Mouse (Mus musculus): ENCODE measurements around the gene Eno2.
A peak's percentile ranks its signal among the peaks of the same experiment; 100 is the strongest.
"Not testable (repeated sequence)": the region's sequence is repeated elsewhere in the genome, so short reads cannot be mapped to it uniquely, and the experiment has no call there.

Eno2 gene

DNA sequence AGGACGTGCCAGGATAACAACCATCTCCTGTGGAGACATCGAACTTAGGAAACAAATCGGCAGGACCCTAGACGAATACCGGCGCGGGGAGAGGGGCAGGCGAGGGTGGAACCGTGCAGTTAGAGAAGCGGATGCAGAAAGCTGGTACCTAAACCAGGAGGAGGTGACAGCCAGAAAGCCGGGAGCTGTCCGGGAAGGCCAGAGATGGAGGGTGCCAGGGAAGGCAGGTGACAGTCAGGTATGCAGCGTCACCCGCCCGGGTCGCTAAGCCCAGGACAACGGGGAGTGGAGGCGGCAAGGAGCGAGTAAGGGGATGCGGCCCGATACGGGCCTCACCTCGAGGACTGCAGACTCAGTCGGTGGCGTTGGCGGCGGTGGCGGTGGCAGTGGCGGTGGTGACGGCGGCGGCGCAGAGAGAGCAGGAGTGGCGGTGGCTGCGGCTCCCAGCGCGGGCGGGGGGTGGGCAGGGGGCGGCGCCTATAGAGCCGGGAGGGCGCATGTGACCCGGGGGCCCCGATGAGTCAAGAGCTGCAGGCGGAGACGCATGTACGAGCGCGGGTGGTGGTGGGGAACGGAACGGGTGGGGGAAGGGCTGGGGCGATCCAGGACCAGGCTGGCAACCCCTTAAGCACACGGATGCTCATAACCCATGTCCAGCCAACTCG lies at the start of gene Eno2:
Gene Eno2, minus strand, starts transcription at position 573 of the 665 bp plus-strand sequence.
- DNase-seq (ENCODE audit: low spot score in 2 of 2): peak; percentile 89 to 91

DNA sequence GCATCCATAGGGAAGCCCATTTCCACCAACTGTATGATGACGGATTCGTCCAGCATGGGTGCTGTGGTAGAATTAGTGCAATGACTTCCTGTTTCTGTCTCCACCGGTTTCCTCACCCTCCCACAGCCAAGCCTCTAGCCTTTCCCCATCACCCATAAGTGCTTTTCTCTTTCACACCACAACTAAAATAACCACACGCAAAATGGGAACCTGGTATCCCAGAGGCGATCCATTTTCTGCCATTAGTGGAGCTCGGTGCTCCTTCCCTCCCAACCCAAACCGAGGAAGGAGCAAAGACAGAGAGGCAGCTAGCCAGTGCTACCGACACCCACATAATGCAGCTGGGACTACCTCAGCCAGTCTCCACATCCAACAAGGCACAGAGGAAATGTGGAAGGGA lies 48.5 kb upstream of the Eno2 start:
- no peak for DNase-seq (ENCODE audit: low spot score in 2 of 2)

DNA sequence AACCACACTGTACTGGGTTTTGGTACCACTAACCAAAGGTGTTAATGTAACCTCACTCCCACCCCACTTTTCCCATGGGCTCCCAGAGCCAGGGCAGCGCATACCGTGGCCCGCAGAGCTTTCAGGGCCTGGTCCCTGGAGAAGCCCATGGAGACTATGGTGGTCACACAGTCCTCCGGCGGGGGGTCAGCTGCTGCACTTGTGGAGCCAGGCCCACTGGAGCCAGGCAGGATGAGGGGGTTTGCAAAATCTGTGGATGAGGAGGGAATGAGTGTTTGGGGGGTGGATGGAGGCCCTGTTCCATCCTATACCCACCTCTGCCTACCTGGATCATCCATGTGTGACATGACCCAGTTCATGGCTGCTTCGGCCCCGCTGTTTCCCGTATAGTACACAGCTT lies 48.1 kb upstream of the Eno2 start:
- no peak for DNase-seq (ENCODE audit: low spot score in 2 of 2)

DNA sequence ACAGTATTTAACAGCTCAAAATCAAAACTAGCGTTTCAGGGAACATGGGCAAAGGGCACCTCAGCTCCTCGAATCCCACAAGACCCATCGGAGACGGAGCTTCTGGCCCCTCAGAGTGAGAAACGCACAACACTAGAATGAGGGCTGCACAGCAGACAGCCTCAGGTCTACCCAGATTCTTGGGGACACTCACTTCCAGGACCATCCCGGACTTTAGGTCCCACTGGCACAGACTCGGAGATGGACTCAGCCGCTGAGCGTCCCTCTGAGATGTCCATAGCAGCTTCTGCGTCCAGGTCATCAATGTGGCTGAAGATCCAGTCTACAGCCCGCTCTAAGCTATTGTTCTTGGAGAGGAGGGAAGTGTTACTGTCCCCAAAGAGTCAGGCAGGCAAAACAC lies 47.7 kb upstream of the Eno2 start:
- DNase-seq (ENCODE audit: low spot score in 2 of 2): no peak

DNA sequence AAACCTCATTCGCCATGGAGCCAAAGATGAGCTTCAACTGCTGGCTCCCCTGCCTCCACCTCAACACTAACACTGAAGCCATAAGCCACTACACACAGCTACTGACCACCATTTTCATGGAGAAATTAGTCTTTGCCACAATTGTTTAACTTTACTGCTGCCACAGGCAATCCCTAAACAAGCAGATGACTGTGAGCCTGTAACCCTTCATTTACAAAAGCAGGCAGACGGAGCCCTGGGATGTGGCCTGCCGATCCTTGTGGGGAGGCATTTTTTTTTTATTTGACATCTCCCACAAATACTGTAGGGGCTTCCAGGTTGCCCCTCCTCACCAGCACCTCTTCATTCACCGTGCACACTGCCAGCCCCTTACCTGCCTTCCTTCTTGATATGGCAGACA lies 47.1 kb upstream of the Eno2 start:
- DNase-seq (ENCODE audit: low spot score in 2 of 2): no peak

DNA sequence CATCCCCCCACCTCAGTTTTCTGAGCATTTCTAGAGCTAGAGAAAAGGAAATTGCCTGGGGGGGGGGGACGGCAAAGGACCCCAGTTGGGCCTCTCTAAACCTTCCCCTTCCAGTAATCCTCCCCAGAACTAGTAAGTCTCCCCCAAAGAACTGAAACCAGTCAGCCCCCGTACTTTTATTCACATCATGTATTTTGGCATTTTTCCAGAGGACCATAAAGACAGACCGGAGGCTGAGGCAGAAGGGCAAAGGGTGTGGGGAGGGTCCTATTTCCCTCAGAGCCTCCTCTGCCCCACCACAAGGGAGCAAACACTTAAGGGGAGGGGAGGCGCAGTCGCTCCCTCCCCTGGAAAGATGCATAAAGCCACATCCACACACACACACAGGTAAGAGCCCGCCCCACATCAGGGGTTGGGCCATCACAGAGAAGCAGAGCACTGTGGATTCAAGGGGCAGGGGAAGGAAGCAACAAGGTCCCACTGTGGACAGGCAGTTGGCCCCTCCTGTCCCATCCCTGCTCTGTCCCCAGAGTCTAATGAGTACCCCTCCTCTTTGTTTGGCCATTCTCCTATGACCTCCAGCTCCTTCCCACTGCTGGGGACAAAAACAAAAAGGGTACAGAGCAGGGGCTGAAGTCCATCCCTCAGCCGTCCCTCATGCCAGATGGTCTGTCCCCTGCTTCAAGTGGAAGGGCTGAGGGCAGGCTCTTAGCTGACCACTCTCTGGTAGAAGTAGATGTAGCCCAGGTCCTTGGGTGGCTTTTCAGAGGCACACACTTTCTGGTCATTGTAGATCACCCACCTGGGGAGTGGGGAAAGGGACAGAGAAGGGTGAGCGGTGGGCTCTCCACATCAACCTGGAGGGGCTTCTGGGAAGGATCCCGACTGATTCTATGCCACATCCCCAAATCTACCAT lies 45.6 kb upstream of the Eno2 start:
- no peak for DNase-seq (ENCODE audit: low spot score in 2 of 2)

DNA sequence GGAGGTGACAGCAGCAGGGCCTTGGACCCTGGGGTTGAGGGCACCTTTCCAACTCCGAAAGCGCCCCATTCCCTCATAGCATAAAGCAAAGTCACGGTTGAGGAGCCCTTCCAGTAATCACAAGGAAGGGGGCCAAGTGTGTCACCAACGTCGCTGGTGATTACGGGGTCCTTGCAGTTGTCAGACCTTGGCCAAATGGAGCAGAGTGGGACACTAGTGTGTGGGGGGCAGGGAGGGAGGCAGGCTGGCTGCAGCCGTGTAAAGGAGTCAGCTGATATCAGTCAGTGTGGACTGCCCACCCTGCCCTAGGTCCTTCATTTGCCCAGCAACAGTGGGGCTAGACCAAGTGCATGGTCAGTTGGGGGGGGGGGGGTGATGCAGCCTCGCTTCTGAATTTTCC lies 45.0 kb upstream of the Eno2 start:
- peak in 1 of 2 experiments; percentile 66 for DNase-seq (ENCODE audit: low spot score in 2 of 2)

DNA sequence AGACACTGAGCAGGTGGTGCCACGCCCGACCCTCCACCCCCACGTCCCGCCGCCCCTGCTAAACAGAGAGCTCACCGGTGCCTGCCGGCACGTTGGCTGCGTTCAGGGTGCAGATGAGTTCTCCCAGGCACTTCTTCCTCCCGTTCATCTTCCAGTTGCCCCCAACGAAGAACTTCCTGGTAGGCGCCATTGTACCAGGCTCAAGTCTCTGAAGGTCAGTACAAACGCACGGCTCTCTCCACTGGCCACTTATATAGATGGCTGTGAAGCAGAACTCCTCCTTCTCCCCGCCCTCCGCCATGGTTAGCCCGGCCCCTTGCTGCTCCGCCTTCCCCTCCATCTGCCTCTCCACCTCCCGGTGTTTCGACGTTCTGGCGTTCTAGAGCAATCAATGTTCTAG lies 44.5 kb upstream of the Eno2 start, which contains the start of gene Tpi1:
Gene Tpi1, minus strand, starts transcription at position 364 of the 400 bp plus-strand sequence.
- peak; percentile 95 for DNase-seq (ENCODE audit: low spot score in 2 of 2)

DNA sequence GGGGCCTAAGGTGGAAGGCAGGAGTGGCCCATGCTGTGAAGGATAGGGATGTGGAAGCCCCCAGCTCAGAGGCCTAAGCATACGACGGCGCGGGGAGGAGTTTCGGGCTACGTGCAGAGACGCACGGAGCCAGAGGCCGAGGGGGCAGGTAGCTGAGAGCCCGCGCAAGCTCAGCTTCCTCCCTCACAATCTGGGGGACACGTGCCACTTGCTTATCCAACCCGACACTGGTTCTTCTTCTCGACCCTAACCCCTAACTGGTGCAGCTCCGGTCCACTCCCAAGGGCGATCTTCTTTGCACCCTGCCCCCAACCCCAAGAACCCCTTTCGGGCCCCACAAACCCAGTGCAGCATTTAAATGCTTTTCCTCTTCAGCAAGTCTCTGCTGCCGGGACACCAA lies 44.0 kb upstream of the Eno2 start:
- peak; percentile 85 to 90 for DNase-seq (ENCODE audit: low spot score in 2 of 2)

DNA sequence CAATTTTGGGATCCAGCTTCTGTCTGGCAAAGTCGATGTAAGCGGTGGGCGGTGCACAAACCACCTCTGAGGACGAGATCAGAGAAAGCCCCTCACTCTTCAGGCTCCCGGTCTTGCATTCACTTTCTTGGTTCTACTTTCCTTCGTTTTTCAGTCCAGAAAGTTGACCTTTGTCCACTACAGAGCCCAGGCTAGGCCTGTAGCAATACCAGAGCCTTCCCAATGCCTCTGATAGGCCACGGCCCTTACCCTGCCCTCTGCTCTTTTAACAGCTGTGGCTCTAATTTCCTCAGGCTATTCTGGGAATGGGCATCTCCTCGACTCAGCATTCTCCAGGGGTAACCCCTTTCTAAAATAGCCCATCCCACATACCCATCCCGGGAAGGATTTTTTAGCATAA lies 43.4 kb upstream of the Eno2 start:
- no peak for DNase-seq (ENCODE audit: low spot score in 2 of 2)

DNA sequence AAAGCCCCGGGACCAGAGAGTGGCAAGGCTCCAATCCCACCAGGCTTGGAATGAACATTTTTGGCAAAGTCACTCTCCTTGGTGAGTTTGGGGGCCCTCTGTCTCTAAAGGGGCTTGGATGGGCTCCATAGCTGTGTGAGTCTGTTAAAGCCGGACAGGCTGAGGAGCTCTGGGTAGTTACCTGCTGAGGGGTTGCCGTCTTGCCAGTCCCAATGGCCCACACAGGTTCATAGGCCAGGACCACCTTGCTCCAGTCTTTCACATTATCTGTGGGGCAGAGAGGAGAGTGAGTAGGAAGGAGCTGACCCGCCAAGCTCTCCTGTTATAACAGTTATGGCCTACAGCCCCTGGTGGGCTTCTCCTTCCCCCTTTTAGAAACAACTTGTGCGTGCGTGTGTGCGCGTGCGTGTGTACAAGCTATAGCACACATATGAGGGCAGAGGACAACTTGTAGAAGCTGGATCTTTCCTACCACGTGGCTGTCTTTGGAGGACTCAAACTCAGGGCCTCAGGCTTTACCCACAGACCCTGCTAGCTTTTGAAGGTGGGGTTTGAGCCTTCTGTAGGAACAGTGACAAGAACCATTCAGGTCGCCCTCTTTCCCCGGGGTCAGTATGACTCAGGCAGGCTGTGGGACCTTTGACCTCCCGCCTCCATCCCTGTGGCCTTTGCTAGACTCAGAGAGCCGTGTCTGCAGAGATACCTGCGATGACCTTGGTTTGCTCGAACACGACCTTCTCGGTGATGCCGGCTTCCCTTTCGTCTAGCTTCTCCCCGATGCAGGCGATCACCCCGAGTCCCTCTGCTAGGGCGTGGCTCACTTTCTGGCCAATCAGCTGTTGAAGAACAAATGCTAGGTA lies 42.5 kb upstream of the Eno2 start:
- DNase-seq (ENCODE audit: low spot score in 2 of 2): peak in 1 of 2 experiments; percentile 68

DNA sequence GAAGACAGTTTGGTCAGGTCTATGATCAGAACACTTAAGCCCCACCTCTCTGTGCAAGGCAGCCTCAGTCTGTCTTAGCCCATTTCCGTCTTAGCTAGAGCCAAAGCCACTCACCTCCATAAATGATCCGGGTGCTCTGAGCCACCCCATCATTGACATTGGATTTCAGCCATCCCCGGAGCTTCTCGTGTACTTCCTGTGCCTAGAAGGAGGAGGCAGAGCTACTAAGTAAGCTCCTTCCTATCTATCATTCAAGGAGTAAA lies 41.9 kb upstream of the Eno2 start:
- DNase-seq (ENCODE audit: low spot score in 2 of 2): no peak

DNA sequence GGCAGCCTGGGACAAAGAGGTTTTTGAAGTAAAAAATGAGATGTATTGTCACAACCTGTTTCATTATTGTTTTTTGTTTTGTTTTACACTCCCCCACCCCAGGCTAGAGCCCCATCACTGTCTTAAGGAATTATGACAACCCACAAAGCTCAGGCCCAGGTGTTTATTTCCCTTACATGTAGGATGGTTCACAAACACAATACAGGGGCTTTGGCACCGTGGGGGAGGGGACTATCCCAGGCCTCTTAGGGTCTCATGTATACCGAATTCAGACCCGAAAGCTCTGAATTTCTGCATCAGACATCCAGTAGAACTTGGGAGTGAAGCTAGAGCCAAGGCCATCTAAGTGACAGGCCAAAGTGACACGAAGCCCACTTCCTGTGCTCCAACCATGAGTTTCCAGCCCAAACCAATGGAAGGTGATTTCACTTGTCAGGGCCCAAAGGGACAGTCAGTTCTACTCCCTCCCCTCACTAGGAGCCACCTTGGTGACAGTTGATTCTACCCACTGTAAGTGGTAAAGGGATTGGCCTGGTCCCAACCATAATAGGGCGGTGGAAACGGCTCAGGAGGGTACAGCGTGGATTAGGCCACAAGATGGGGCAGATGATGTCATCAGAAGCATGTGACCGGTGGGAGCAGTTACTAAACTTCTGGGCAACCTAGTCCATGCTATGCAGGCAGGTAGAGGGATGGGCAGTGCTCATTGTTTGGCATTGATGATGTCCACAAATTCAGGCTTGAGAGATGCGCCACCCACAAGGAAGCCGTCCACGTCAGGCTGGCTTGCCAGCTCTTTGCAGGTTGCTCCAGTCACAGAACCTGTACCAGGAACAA lies 41.3 kb upstream of the Eno2 start:
- DNase-seq (ENCODE audit: low spot score in 2 of 2): not testable (repeated sequence)

DNA sequence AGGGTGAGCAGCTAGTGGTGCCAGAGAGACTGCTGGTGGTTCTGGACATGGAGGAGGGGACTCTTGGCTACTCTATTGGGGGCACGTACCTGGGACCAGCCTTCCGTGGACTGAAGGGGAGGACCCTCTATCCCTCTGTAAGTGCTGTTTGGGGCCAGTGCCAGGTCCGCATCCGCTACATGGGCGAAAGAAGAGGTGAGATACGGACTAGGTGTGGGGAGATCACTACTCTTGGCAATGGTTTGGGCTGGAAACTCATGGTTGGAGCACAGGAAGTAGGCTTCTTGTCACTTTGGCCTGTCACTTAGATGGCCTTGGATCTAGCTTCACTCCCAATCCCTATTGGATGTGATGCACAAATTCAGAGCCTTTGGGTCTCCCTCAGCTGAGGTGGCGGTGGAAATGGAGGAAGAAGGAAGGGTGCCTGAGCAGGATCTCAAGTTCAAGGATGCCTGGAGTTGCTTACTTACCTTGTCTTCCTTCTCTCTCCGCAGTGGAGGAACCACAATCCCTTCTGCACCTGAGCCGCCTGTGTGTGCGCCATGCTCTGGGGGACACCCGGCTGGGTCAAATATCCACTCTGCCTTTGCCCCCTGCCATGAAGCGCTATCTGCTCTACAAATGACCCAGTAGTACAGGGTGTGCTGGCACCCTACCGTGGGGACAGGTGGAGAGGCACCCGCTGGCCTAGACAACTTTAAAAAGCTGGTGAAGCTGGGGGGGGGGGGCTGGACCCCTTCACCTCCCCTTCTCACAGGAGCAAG lies 40.5 kb upstream of the Eno2 start:
- peak in 1 of 2 experiments; percentile 49 for DNase-seq (ENCODE audit: low spot score in 2 of 2)

DNA sequence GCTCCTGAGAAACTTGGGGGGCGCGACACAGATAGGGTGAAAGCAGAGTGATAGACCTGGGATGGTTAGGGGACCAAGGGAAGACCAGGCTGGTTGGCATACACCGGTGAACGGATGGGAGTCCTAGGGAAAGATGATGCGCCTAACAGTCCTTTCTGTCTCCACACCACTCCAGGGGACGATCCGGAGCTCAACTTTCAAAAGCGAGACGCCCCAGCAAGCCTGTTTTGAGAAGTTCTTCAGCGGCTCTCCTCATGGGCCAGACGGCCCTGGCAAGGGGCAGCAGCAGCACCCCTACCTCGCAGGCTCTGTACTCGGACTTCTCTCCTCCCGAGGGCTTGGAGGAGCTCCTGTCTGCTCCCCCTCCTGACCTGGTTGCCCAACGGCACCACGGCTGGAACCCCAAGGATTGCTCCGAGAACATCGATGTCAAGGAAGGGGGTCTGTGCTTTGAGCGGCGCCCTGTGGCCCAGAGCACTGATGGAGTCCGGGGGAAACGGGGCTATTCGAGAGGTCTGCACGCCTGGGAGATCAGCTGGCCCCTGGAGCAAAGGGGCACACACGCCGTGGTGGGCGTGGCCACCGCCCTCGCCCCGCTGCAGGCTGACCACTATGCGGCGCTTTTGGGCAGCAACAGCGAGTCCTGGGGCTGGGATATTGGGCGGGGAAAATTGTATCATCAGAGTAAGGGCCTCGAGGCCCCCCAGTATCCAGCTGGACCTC lies 39.7 kb upstream of the Eno2 start:
- DNase-seq (ENCODE audit: low spot score in 2 of 2): peak; percentile 78 to 80

DNA sequence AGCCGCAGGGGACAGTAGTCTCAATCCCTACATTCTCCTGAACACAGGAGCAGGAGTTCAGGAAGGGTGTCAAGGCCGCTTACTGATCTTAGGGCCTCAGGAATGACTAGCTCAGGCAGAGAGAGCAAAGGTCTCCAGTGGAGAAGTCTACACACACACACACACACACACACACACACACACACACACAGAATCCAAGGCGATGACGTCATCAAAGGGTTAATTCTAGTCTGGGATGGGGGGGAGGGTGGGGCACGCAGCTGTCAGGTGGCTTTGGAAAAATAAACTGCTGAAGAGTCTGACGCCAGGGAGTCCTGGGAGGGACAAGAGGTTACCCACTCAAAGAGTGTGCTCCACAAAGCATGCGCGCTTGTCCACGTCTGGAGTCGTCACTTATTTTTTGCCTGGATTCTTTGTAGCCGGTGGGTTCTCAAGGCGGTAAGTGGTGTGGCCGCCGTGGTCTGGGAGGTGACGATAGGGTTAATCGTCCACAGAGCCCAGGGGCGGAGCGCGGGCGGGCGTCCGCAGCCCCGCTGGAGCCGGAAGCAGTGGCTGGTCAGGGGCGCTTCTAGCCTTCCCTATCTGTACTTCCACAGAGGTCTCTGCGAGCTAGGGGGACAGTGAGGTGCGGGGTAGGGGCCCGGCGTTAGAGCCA lies 39.0 kb upstream of the Eno2 start, which contains the start of gene Spsb2:
Gene Spsb2, plus strand, starts transcription at position 304 of the 655 bp plus-strand sequence.
- DNase-seq (ENCODE audit: low spot score in 2 of 2): peak; percentile 76

DNA sequence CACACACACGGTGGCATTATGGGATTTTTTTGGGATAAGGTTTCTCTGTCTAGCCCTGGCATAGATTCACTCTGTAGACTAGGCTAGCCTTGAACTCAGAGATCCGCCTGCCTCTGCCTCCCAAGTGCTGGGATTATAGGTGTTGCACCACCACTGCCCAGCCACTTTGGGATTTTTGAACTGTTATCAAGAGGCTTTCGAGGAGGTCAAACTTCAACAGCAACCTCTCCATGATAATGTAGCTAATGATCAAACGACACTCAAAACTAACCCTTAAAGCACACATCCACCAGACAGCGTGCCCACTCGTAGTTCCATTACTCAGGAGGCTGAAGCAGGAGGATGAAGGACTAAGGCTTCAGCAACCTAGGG lies 38.5 kb upstream of the Eno2 start:
- DNase-seq (ENCODE audit: low spot score in 2 of 2): no peak

DNA sequence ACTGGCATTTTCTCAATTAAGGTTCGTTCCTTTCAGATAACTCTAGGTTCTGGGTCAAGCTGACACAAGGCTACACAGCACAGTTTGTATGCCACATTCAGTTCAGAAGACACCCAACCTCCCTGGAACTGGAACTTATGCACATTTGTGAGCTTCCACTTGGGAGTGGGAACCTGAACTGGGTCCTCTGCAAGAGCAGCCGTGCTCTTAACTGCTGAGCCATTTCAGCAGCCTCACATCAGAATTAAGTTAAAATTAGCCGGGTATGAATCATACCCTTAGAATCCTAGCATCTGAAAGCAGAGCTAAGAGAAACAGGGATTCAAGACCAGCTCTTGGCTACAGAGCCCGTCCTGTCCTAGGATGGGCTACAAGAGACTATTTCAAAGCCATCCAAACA lies 37.9 kb upstream of the Eno2 start:
- no peak for DNase-seq (ENCODE audit: low spot score in 2 of 2)

DNA sequence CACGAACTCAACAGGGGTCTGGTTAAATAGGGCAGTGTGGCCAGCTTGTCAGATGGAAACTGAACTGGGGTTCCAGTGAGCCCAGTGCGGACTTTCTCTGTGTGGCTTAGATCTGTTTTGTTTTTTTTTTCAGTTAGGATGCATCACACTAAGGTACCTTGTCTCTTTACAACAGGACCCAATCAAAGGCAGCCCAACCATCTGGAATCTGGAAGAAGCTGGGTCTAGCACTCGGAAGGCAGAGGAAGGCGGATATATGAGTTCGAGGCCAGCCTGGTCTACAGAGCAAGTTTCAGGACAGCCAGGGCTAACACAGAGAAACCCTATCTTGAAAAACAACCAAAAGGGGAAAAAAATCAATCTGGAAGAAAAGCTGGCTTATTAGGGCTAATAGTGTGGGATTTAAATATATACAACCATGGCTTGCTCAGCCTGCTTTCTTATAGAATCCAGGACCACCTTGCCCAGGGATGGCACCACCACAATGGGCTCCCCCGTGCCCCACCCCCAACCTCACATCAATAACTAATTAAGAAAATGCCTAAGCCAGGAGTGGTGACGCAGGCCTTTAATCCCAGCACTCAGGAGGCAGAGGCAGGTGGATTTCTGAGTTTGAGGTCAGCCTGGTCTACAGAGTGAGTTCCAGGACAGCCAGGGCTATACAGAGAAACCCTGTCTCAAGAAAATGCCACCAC lies 37.1 kb upstream of the Eno2 start:
- DNase-seq (ENCODE audit: low spot score in 2 of 2): no peak

All from right cerebral cortex, postnatal 10 days (tissue).